Mouse (Mus musculus) ES-E14 (cell line): Measurements from ENCODE around the gene Gm49384.

Source experiments
- CHD2 ChIP-seq: IDR thresholded peaks from 2 replicates; pipeline ENCODE4 v1.6.1; 2014; ENCODE audit warnings: mild to moderate bottlenecking, low read depth, low read length, inconsistent platforms
- HCFC1 ChIP-seq: IDR thresholded peaks from 2 replicates; pipeline ENCODE4 v1.6.1; 2012; ENCODE audit warnings: low read length, inconsistent platforms, borderline replicate concordance; ENCODE audit not compliant: insufficient read depth

GRCm38 (mm10) chr12:69208520-69208919, 4.5 kb upstream of the Gm49384 start:
- no peak for TF ChIP-seq CHD2
- TF ChIP-seq HCFC1, result no peak
